Mouse (Mus musculus): Measurements from ENCODE around the gene Lcn8. TPM values are rescaled to one million over a fixed set of nuclear protein-coding genes. Genes with fewer than 3 reads are reported as not detected.

Lcn8 gene
- polyA plus RNA-seq, 2 experiments: not detected

DNA sequence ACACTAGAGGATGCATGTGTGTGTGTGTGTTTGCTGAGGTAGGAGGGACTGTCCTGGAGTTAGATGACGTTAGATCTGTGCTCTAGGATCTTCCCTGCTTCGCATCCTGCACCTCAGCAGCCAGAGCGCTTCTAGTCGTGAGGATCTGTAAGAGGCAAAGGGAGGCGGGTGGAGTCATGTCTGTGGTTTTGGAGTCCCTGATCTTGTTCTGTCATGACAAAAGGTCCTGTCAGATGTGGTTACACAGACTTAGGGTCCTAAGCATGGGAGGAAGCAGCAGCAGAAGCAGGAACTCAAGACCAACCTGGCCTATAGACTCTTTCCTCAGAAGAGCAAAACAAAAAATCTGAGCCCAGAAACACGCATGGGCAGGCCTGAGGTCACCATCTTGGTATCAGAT, 32.5 kb upstream of the Lcn8 start:
- Histone ChIP-seq H3K27me3 (ENCODE audit: control insufficient read depth, insufficient read depth, low read length) (peaks cover 23% of the 10 kb centered on the region), H3K4me2 (ENCODE audit: low read depth) (no peak overlapping the region), H3K27ac (no peak overlapping the region), H3K9me3 (ENCODE audit: control insufficient read depth, low read length) (no peaks in the 10 kb centered on the region), H3K9ac (replicated peaks) (no peak overlapping the region), H3K4me3 (ENCODE audit: insufficient read depth in 1 of 2, low read depth in 2 of 2, low read length in 2 of 2) (no peak overlapping the region), H3K4me1 (replicated peaks; ENCODE audit: control insufficient read depth in 2 of 2, insufficient read depth in 2 of 2, low read length in 1 of 2) (peaks cover 0 to 6% of the 10 kb centered on the region in 2 experiments; a peak in 2 of 4 replicates), H3K36me3 (replicated peaks; ENCODE audit: control insufficient read depth, insufficient read depth, low read depth) (no peaks in the 10 kb centered on the region)
- DNase-seq (ENCODE audit: low read depth in 3 of 3, low spot score in 3 of 3) (no peak), ATAC-seq (ENCODE audit: insufficient read depth) (no peak)
- 17% methylated on average over 6 of the region's 6 CpGs for WGBS (ENCODE audit: insufficient replicate concordance)
- TF ChIP-seq CTCF (IDR thresholded peaks at IDR 0.05; ENCODE audit: low read depth): no peak
- TF ChIP-seq EP300 (IDR thresholded peaks at IDR 0.05; ENCODE audit: low read depth): no peak

DNA sequence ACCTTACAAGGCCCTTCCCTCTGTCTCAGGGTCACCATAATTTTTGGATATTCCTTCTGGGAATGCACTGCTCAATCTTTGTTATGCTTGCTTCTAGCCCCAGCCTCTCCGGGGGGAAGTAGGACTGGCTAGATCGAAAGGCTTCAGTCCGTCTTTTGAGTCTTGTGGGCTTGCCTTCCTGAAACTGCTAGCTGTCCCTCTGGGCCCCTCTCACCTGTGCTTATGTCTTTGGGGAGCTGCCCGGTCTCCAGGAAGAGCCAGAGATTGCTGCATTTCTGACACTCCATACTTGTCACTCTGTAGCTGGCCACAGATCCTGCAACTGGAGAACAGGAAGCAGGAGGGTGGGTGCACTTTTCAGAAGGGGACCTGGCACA, 32.1 kb upstream of the Lcn8 start:
- Histone ChIP-seq H3K27me3 (ENCODE audit: control insufficient read depth, insufficient read depth, low read length) (peaks cover 21% of the 10 kb centered on the region), H3K4me1 (replicated peaks; ENCODE audit: control insufficient read depth in 2 of 2, insufficient read depth in 2 of 2, low read length in 1 of 2) (peaks cover 0 to 6% of the 10 kb centered on the region in 2 experiments; a peak in 2 of 4 replicates), H3K4me2 (ENCODE audit: low read depth) (no peak overlapping the region), H3K4me3 (ENCODE audit: insufficient read depth in 1 of 2, low read depth in 2 of 2, low read length in 2 of 2) (no peak overlapping the region), H3K27ac (no peak overlapping the region), H3K9ac (replicated peaks) (no peak overlapping the region), H3K36me3 (replicated peaks; ENCODE audit: control insufficient read depth, insufficient read depth, low read depth) (no peaks in the 10 kb centered on the region), H3K9me3 (ENCODE audit: control insufficient read depth, low read length) (no peaks in the 10 kb centered on the region)
- TF ChIP-seq EP300 (IDR thresholded peaks at IDR 0.05; ENCODE audit: low read depth) (no peak), CTCF (IDR thresholded peaks at IDR 0.05; ENCODE audit: low read depth) (no peak)
- DNase-seq (ENCODE audit: low read depth in 3 of 3, low spot score in 3 of 3) (no peak), ATAC-seq (ENCODE audit: insufficient read depth) (no peak)
- WGBS (ENCODE audit: insufficient replicate concordance): 51% methylated on average over 4 of the region's 4 CpGs

- Histone ChIP-seq H3K27me3 (ENCODE audit: control insufficient read depth, insufficient read depth, low read length) (peaks cover 15% of the 10 kb centered on the region), H3K4me2 (ENCODE audit: low read depth) (peak within 1 kb of the TSS; percentile 69), H3K36me3 (replicated peaks; ENCODE audit: control insufficient read depth, insufficient read depth, low read depth) (no peaks in the 10 kb centered on the region), H3K4me1 (replicated peaks; ENCODE audit: control insufficient read depth in 2 of 2, insufficient read depth in 2 of 2, low read length in 1 of 2) (peaks cover 0 to 6% of the 10 kb centered on the region in 2 experiments; a peak in 2 of 4 replicates), H3K9me3 (ENCODE audit: control insufficient read depth, low read length) (no peaks in the 10 kb centered on the region), H3K27ac (no peak within 1 kb of the TSS), H3K4me3 (ENCODE audit: insufficient read depth in 1 of 2, low read depth in 2 of 2, low read length in 2 of 2) (peak within 1 kb of the TSS; percentile 51 to 61), H3K9ac (replicated peaks) (no peak within 1 kb of the TSS)
- TF ChIP-seq EP300 (IDR thresholded peaks at IDR 0.05; ENCODE audit: low read depth) (no peak), CTCF (IDR thresholded peaks at IDR 0.05; ENCODE audit: low read depth) (peak; percentile 88)
- ATAC-seq (ENCODE audit: insufficient read depth): peak; percentile 78
- DNase-seq (ENCODE audit: low read depth in 3 of 3, low spot score in 3 of 3): peak; percentile 56 to 60 (median 59)
- WGBS (ENCODE audit: insufficient replicate concordance): 8% methylated on average over 34 of the region's 34 CpGs
These were observed 31.4 kb upstream of the Lcn8 start, which contains the start of gene Tmem141 for GRCm38 (mm10) chr2:25621229-25622200. Gene Tmem141 (minus strand): TSS chr2:25622005.

GRCm38 (mm10) chr2:25625986-25626385, 26.9 kb upstream of the Lcn8 start:
- H3K4me2 ChIP-seq (ENCODE audit: low read depth): no peak overlapping the region
- no peak for DNase-seq (ENCODE audit: low read depth in 3 of 3, low spot score in 3 of 3)
- no peaks in the 10 kb centered on the region for H3K27me3 ChIP-seq (ENCODE audit: control insufficient read depth, insufficient read depth, low read length)
- H3K9me3 ChIP-seq (ENCODE audit: control insufficient read depth, low read length): no peaks in the 10 kb centered on the region
- H3K4me3 ChIP-seq (ENCODE audit: insufficient read depth in 1 of 2, low read depth in 2 of 2, low read length in 2 of 2): no peak overlapping the region
- no peak overlapping the region for H3K9ac ChIP-seq (replicated peaks)
- TF ChIP-seq EP300 (IDR thresholded peaks at IDR 0.05; ENCODE audit: low read depth) (no peak), CTCF (IDR thresholded peaks at IDR 0.05; ENCODE audit: low read depth) (no peak)
- 32% methylated on average over 5 of the region's 5 CpGs for WGBS (ENCODE audit: insufficient replicate concordance)
- peaks cover 0 to 5% of the 10 kb centered on the region in 2 experiments; a peak in 2 of 4 replicates for H3K4me1 ChIP-seq (replicated peaks; ENCODE audit: control insufficient read depth in 2 of 2, insufficient read depth in 2 of 2, low read length in 1 of 2)
- no peaks in the 10 kb centered on the region for H3K36me3 ChIP-seq (replicated peaks; ENCODE audit: control insufficient read depth, insufficient read depth, low read depth)
- ATAC-seq (ENCODE audit: insufficient read depth): no peak
- no peak overlapping the region for H3K27ac ChIP-seq

DNA sequence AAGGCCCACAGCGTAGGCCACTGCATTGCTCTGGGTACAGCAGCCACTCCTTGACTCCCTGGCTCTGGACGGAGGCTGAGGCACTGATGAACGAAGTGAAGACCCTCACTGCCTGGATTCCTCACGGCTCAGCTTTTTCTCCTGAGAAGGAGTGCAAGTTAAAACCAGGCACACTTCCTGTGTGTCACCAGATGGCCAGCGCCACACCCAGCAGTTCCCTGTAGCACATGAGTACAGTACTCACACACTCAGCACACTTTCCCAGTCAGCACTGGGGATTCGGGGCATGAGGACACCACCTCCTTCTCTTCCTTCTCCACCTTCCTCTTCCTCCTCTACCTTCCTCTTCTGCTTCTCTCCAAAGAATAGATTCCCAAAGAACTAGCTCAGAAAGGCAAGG, 25.1 kb upstream of the Lcn8 start, which contains the start of gene Fcna:
Gene Fcna (minus strand): TSS at position 220 of the 400 bp plus-strand sequence.
- ATAC-seq (ENCODE audit: insufficient read depth): no peak

More for the DNA sequence above, 25.1 kb upstream of the Lcn8 start, which contains the start of gene Fcna:
- no peak for TF ChIP-seq EP300 (IDR thresholded peaks at IDR 0.05; ENCODE audit: low read depth)
- no peak for TF ChIP-seq CTCF (IDR thresholded peaks at IDR 0.05; ENCODE audit: low read depth)
- WGBS (ENCODE audit: insufficient replicate concordance): 49% methylated on average over 6 of the region's 6 CpGs
- Histone ChIP-seq H3K4me2 (ENCODE audit: low read depth) (no peak within 1 kb of the TSS), H3K4me1 (replicated peaks; ENCODE audit: control insufficient read depth in 2 of 2, insufficient read depth in 2 of 2, low read length in 1 of 2) (no peaks in the 10 kb centered on the region), H3K9me3 (ENCODE audit: control insufficient read depth, low read length) (no peaks in the 10 kb centered on the region), H3K27ac (no peak within 1 kb of the TSS), H3K27me3 (ENCODE audit: control insufficient read depth, insufficient read depth, low read length) (no peaks in the 10 kb centered on the region), H3K36me3 (replicated peaks; ENCODE audit: control insufficient read depth, insufficient read depth, low read depth) (no peaks in the 10 kb centered on the region), H3K9ac (replicated peaks) (no peak within 1 kb of the TSS), H3K4me3 (ENCODE audit: insufficient read depth in 1 of 2, low read depth in 2 of 2, low read length in 2 of 2) (no peak within 1 kb of the TSS)
- no peak for DNase-seq (ENCODE audit: low read depth in 3 of 3, low spot score in 3 of 3)
